Mouse (Mus musculus): ENCODE measurements around the gene Nptn. TPM values are rescaled to one million over a fixed set of nuclear protein-coding genes. Genes with fewer than 3 reads are reported as not detected.
"Not testable (repeated sequence)": the region's sequence is repeated elsewhere in the genome, so short reads cannot be mapped to it uniquely, and the experiment has no call there.

The Nptn gene
- polyA plus RNA-seq, 1 experiment from 2014 or later = 76.7 TPM

- no peak overlapping the region for H3K4me3 ChIP-seq
- no peaks in the 10 kb centered on the region for H3K36me3 ChIP-seq
- H3K9ac ChIP-seq = no peak overlapping the region
- no peaks in the 10 kb centered on the region for H3K27me3 ChIP-seq
- no peak overlapping the region for H3K27ac ChIP-seq
- H3K9me3 ChIP-seq = no peaks in the 10 kb centered on the region
- no peak for ATAC-seq (ENCODE audit: insufficient number of reproducible peaks, insufficient read depth, low FRiP score, low TSS enrichment)
- H3K4me2 ChIP-seq (replicated peaks) = no peak overlapping the region
- H3K4me1 ChIP-seq = no peaks in the 10 kb centered on the region
Observed at GRCm38 (mm10) chr9:58567682-58568081, 14.4 kb upstream of the Nptn start.

DNA sequence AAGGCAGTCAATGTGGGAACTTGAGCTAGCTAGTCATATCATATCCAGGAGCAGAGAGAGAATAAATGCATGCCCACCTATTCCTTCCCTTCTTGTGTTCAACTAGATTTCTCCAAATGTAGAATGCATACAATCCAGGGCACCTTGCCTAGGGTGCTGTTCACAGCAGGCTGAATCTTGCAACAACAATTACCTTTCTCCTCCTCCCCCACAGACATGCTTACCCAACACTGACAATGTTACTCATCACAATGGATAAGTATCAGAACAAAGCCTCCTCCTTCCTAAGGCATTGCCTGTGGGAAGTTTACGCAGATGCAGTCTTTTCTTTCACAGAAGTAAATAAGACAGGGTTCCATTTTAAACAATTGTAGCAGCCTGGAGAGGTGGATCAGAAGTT is 11.0 kb upstream of the Nptn start:
- Histone ChIP-seq H3K27me3 (no peaks in the 10 kb centered on the region), H3K27ac (no peak overlapping the region), H3K4me3 (no peak overlapping the region), H3K4me1 (no peaks in the 10 kb centered on the region), H3K9ac (no peak overlapping the region), H3K4me2 (replicated peaks) (no peak overlapping the region), H3K9me3 (no peaks in the 10 kb centered on the region), H3K36me3 (no peaks in the 10 kb centered on the region)
- WGBS = 84% methylated on average over 1 of the region's 1 CpGs
- no peak for ATAC-seq (ENCODE audit: insufficient number of reproducible peaks, insufficient read depth, low FRiP score, low TSS enrichment)

- 22% methylated on average over 3 of the region's 3 CpGs for WGBS
- Histone ChIP-seq H3K9me3 (no peaks in the 10 kb centered on the region), H3K4me1 (peaks cover 9% of the 10 kb centered on the region; the same call in 1 of the 2 replicates), H3K9ac (no peak overlapping the region), H3K4me2 (replicated peaks) (no peak overlapping the region), H3K4me3 (no peak overlapping the region), H3K27me3 (no peaks in the 10 kb centered on the region), H3K36me3 (no peaks in the 10 kb centered on the region), H3K27ac (no peak overlapping the region)
- ATAC-seq (ENCODE audit: insufficient number of reproducible peaks, insufficient read depth, low FRiP score, low TSS enrichment) = no peak
Observed at GRCm38 (mm10) chr9:58578669-58579068, 3.4 kb upstream of the Nptn start.

DNA sequence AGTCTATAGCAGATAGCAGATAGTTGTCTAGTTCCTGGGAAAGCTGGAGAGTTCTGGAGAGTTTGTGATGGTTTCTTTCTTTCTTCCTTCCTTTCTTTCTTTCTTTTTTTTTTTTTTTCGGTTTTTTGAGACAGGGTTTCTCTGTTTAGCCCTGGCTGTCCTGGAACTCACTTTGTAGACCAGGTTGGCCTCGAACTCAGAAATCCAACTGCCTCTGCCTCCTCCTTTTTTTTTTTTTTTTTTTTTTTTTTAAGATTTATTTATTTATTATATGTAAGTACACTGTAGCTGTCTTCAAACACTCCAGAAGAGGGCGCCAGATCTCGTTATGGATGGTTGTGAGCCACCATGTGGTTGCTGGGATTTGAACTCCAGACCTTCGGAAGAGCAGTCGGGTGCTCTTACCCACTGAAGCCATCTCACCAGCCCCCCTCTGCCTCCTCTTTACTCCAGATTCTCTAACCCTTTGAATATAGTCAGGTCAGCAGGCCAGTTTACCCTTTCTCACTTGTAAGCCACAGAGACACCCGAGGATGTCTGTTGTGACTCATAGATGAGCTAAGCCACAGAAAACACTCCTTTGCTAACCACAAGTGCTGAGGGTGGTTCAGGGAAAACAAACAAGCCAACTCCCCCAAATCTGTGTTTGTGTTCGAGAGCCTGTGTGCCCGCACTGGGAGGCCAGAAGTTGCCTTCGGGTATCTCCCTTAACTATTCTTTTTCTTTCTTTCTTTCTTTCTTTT is 1.4 kb upstream of the Nptn start:
- H3K36me3 ChIP-seq; H3K27ac ChIP-seq; H3K27me3 ChIP-seq; ATAC-seq (ENCODE audit: insufficient number of reproducible peaks, insufficient read depth, low FRiP score, low TSS enrichment); H3K4me2 ChIP-seq (replicated peaks); H3K9me3 ChIP-seq; H3K4me3 ChIP-seq; H3K9ac ChIP-seq: not testable (repeated sequence)
- WGBS = 74% methylated on average over 10 of the region's 10 CpGs
- H3K4me1 ChIP-seq = peaks cover 15% of the 10 kb centered on the region; the same call in 1 of the 2 replicates

- H3K9me3 ChIP-seq = no peaks in the 10 kb centered on the region
- ATAC-seq (ENCODE audit: insufficient number of reproducible peaks, insufficient read depth, low FRiP score, low TSS enrichment) = peak; percentile 11; the same call in 1 of the 2 replicates
- H3K4me3 ChIP-seq = peak overlapping the region; percentile 93
- peaks cover 15% of the 10 kb centered on the region; the same call in 1 of the 2 replicates for H3K4me1 ChIP-seq
- H3K36me3 ChIP-seq = no peaks in the 10 kb centered on the region
- H3K4me2 ChIP-seq (replicated peaks) = peak overlapping the region; percentile 61
- no peaks in the 10 kb centered on the region for H3K27me3 ChIP-seq
- 28% methylated on average over 8 of the region's 8 CpGs for WGBS
- peak overlapping the region; percentile 50 for H3K9ac ChIP-seq
- peak overlapping the region; percentile 75 for H3K27ac ChIP-seq
Observed at GRCm38 (mm10) chr9:58581283-58581930, 633 bp upstream of the Nptn start.

DNA sequence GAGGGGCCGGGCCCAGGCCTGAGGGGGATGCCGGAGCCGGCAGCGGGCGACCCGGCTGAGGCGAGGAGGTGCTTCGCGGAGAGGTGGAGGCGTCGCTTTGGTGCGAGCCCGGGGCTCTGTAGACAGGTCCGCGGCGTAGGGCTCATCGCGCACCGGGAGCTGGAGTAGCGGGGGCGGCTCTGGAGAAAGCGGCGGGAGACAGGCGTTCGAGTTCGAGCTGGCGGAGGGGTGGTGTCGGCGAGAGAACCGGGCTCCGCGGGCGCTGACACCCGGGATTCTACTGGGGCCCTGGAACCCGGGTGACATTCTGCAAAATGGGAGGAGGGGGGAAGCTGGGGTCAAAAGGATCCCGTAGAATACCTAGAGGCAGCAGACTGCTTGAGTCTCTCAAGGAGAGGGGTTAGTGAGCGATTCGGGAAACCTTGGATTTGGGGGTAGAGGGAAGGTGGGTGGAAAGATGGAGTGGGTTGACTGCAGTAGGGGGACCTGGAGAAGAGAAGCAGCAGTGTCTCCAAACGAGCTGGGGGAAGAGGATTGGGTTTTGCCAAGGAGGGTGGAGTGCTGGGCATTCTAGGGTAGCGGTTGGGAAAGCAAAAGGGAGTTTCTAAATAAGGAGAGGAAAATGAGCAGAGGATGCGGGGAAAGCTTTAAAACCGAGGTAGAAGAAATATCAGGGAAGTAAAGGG is 684 bp downstream of the Nptn start:
- Histone ChIP-seq H3K9me3 (no peaks in the 10 kb centered on the region), H3K4me2 (replicated peaks) (peak overlapping the region; percentile 64), H3K27ac (peak overlapping the region; percentile 98), H3K4me3 (peak overlapping the region; percentile 93), H3K9ac (peak overlapping the region; percentile 98), H3K4me1 (peaks cover 15% of the 10 kb centered on the region; the same call in 1 of the 2 replicates), H3K27me3 (no peaks in the 10 kb centered on the region), H3K36me3 (no peaks in the 10 kb centered on the region)
- peak; percentile 83 for ATAC-seq (ENCODE audit: insufficient number of reproducible peaks, insufficient read depth, low FRiP score, low TSS enrichment)
- under 1% methylated on average over 42 of the region's 42 CpGs for WGBS

- peaks cover 15% of the 10 kb centered on the region; the same call in 1 of the 2 replicates for H3K4me1 ChIP-seq
- ATAC-seq (ENCODE audit: insufficient number of reproducible peaks, insufficient read depth, low FRiP score, low TSS enrichment) = no peak
- peak overlapping the region; percentile 98 for H3K9ac ChIP-seq
- H3K4me2 ChIP-seq (replicated peaks) = peak overlapping the region; percentile 64
- no peaks in the 10 kb centered on the region for H3K27me3 ChIP-seq
- 2% methylated on average over 8 of the region's 8 CpGs for WGBS
- no peaks in the 10 kb centered on the region for H3K9me3 ChIP-seq
- peak overlapping the region; percentile 93 for H3K4me3 ChIP-seq
- H3K36me3 ChIP-seq = no peaks in the 10 kb centered on the region
- peak overlapping the region; percentile 98 for H3K27ac ChIP-seq
Observed at GRCm38 (mm10) chr9:58583267-58583641, 1.2 kb downstream of the Nptn start.

DNA sequence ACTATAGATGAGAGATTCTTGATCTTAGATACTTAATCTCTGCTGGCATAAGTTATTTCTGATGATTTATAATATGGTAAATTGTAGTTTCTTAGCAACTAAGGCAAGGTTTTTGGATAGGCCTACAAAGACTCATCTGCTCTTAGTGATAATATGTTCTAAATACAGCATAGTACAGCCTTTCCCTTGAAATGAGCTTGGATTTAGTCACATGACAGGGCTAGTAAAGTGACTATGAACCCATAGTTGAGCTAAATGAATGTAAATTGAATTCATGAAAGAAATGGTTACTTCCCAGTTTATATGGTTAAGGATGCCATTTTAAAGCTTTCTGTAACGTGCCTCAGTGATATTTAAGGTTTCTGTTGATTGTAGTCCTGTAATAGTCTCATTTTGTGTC is 2.3 kb downstream of the Nptn start:
- Histone ChIP-seq H3K36me3 (no peaks in the 10 kb centered on the region), H3K4me1 (peaks cover 15% of the 10 kb centered on the region; the same call in 1 of the 2 replicates), H3K27me3 (no peaks in the 10 kb centered on the region), H3K9me3 (no peaks in the 10 kb centered on the region), H3K4me3 (no peak overlapping the region), H3K9ac (no peak overlapping the region), H3K27ac (no peak overlapping the region), H3K4me2 (replicated peaks) (no peak overlapping the region)
- no peak for ATAC-seq (ENCODE audit: insufficient number of reproducible peaks, insufficient read depth, low FRiP score, low TSS enrichment)
- WGBS = 88% methylated on average over 1 of the region's 1 CpGs

GRCm38 (mm10) chr9:58588657-58589056 is 6.6 kb downstream of the Nptn start:
- no peak for ATAC-seq (ENCODE audit: insufficient number of reproducible peaks, insufficient read depth, low FRiP score, low TSS enrichment)
- Histone ChIP-seq H3K9ac (no peak overlapping the region), H3K4me2 (replicated peaks) (no peak overlapping the region), H3K36me3 (no peaks in the 10 kb centered on the region), H3K27ac (no peak overlapping the region), H3K4me3 (no peak overlapping the region), H3K4me1 (peaks cover 6% of the 10 kb centered on the region; the same call in 1 of the 2 replicates), H3K9me3 (no peaks in the 10 kb centered on the region), H3K27me3 (no peaks in the 10 kb centered on the region)
- 91% methylated on average over 4 of the region's 4 CpGs for WGBS

GRCm38 (mm10) chr9:58595313-58595712 is 13.3 kb downstream of the Nptn start:
- no peaks in the 10 kb centered on the region for H3K27me3 ChIP-seq
- no peaks in the 10 kb centered on the region for H3K4me1 ChIP-seq
- no peaks in the 10 kb centered on the region for H3K36me3 ChIP-seq
- H3K27ac ChIP-seq = no peak overlapping the region
- no peak overlapping the region for H3K4me2 ChIP-seq (replicated peaks)
- no peaks in the 10 kb centered on the region for H3K9me3 ChIP-seq
- no peak overlapping the region for H3K9ac ChIP-seq
- H3K4me3 ChIP-seq = no peak overlapping the region
- no peak for ATAC-seq (ENCODE audit: insufficient number of reproducible peaks, insufficient read depth, low FRiP score, low TSS enrichment)
- WGBS = 98% methylated on average over 1 of the region's 1 CpGs

GRCm38 (mm10) chr9:58613790-58614189 is 31.8 kb downstream of the Nptn start:
- Histone ChIP-seq H3K27me3 (no peaks in the 10 kb centered on the region), H3K4me1 (0 out of 2 replicates have a peak, but pooled peaks cover 4% of the 10 kb centered on the region), H3K4me2 (replicated peaks) (no peak overlapping the region), H3K4me3 (no peak overlapping the region), H3K27ac (no peak overlapping the region), H3K9me3 (no peaks in the 10 kb centered on the region), H3K36me3 (no peaks in the 10 kb centered on the region), H3K9ac (no peak overlapping the region)
- 93% methylated on average over 1 of the region's 1 CpGs for WGBS
- no peak for ATAC-seq (ENCODE audit: insufficient number of reproducible peaks, insufficient read depth, low FRiP score, low TSS enrichment)

Measured in embryonic facial prominence, embryonic 12.5 days (tissue).